Mouse (Mus musculus): Measurements from ENCODE around the gene Thsd1.

DNA sequence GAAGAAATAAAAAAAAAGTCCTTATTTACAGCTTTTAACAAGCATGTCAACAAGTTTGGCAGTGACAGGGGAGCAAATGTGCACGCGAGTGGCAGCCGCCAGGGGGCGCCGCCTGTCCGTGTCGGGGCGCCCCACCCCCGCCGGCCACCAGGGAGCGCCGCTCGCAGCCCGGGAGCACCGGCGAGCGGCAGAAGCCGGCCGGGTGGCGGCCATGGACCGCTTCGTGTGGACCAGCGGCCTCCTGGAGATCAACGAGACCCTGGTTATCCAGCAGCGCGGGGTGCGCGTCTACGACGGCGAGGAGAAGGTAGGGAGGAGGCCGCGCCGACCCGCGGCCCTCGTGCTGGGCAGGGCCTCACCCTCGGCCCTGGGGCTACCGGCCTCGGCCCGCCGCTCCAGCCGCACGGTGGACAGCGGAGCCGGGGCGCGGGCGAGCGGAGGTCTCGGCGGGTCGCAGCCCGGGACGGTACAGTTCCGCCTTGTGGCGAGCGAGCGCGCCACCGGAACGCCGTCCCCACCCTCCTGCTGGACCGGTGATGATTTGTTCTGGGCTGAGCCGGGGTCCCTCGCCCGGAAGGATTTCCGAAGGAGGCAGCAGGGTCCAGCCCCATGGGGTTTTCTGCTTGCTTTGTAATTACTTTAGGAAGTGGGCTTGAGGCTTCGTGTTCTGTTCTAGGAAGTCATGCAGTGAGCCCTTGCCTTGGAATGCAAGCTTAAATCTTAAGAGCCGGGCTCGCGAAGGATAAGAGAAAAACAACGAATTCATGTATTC lies 34.3 kb upstream of the Thsd1 start, which contains the start of gene Vps36:
- TF ChIP-seq GATA1 (IDR thresholded peaks at IDR 0.05; ENCODE audit: borderline replicate concordance, low read length): no peak
- no peak for TF ChIP-seq FLI1 (IDR thresholded peaks at IDR 0.05; ENCODE audit: low read length)

Data from megakaryocyte, embryonic 14.5 days (primary cell).